Mouse (Mus musculus) megakaryocyte, embryonic 14.5 days (primary cell): ENCODE results near the gene Hspa2.

Experiments used
- FLI1 ChIP-seq: IDR thresholded peaks from 2 replicates; pipeline ENCODE4 v1.6.1; 2012; ENCODE audit warnings: low read length, inconsistent platforms, mixed read lengths
- GATA1 ChIP-seq: IDR thresholded peaks from 3 replicates; pipeline ENCODE4 v1.6.1; 2012; ENCODE audit warnings: mixed read lengths, low read length, inconsistent platforms, borderline replicate concordance

- no peak for TF ChIP-seq GATA1
- TF ChIP-seq FLI1: no peak
Measured at GRCm38 (mm10) chr12:76368201-76368789, 35.7 kb upstream of the Hspa2 start.
